Mouse (Mus musculus) Patski (cell line): Measurements from ENCODE around the gene Ddx11. TPM values are rescaled to one million over a fixed set of nuclear protein-coding genes. Genes with fewer than 3 reads are reported as not detected.

ENCODE experiments used
- ATAC-seq: fragments of 100-300 bp; one replicate; pipeline ENCODE4 v1.8.0; 2021
- CTCF ChIA-PET: fragments of 350-600 bp; sonication (Branson Sonifier 250); formaldehyde crosslinking; loops from one replicate; lab custom pipeline; 2022; ENCODE audit warnings: inconsistent platforms; lab: Charles Lee
- POLR2A ChIA-PET: fragments of 350-600 bp; sonication (Branson Sonifier 250); formaldehyde crosslinking; loops from one replicate; lab custom pipeline; 2022; ENCODE audit warnings: antibody characterized with exemption, inconsistent platforms; lab: Charles Lee
- DNase-seq: peaks from one replicate; pipeline ENCODE4 v3.0.0-alpha.2; 2011; ENCODE audit warnings: low read depth, low spot score
- H3K27me3 ChIP-seq: fragments of 371-371 bp; one replicate; pipeline ENCODE4 v1.5.1; 2021
- CTCF ChIP-seq: fragments of 100-300 bp; IDR thresholded peaks from one replicate; pipeline ENCODE4 v1.5.1; 2021
- in situ Hi-C: fragments of 300-500 bp; cut with MboI; formaldehyde crosslinking; loops from 3 replicates; pipeline ENCODE4 v1.11.1; 2018; ENCODE audit warnings: low pct_unique_long_range_greater_than_20kb, mixed read lengths
- polyA plus RNA-seq: library from polyadenylated mRNA; unstranded; gene quantifications from one replicate; pipeline ENCODE4 v1.2.3, GENCODE M21; 2021

The Ddx11 gene
- 12.7 TPM for polyA plus RNA-seq

DNA sequence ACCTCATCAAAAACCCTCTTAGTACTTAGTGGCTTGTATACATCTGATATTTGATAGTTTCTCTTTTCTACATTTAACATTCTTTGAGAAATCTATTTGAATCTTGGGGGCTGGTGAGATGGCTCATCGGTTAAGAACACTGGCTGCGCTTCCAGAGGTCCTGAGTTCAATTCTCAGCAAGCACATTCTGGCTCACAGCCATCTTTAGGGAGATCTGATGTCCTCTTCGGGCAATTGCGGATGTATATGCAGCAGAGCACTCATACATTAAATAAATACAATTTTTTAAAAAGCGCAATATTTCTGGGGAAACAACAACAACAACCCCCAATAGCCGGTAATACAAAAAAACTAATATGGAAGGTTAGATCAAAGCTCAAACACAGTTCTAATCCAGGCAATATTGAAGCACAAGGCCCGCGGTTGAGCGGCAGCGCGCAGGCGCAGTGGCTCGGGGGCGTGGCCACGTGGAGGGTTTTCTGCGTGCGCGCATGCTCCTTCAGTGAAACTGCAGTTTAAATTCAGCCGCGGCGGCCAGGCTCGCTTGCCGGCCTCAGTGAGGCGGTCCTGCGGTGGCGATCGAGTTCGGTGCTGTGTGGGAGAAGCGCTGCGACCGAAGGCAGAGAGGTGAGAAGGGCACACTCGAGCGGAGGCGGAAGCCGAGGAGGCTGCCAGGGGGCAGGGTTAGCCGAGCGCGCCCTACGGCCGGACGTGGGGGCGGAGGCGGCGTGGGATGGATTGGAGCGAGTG is at the start of gene Ddx11:
Gene Ddx11, plus strand, starts transcription at position 455 of the 750 bp plus-strand sequence.
- ChIA-PET POLR2A (no interaction called here), CTCF (no interaction called here)
- no peak for TF ChIP-seq CTCF
- ATAC-seq (peak; percentile 84), DNase-seq (no peak)
- no peaks in the 10 kb centered on the region for H3K27me3 ChIP-seq
- in situ Hi-C loops, result loop anchor here (25.0 kb wide), 1 partner anchor 511 kb away; the partner anchor contains the start of gene Vapa

DNA sequence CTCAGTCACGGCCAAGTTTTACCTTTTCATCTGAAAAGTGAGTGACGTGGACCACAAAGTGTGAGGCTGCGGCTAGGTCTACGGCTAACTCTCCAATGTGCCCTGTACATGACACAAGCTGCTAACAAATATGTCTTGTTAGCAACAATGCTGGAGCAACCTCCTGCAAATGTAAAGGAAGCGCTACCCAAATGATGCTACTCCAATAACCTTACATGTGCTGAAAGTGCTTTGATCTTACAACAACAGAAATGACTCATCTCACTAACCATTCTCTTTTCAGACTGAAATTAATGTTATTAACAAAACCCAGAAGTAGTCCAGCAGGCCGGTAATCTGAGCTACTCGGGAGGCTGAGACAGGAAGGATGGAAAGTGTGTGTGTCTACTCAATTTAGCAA is 49.3 kb upstream of the Ddx11 start:
- in situ Hi-C loops, result no loop called here
- no peaks in the 10 kb centered on the region for H3K27me3 ChIP-seq
- no peak for TF ChIP-seq CTCF
- ChIA-PET POLR2A (interaction anchor here (0.9 kb wide), 1 partner anchor 124 kb away, joined by 7 read pairs; no protein-coding TSS in a partner anchor), CTCF (interaction anchor here (1.2 kb wide), 2 partner anchors 28 to 100 kb away, joined by 3 read pairs; partner anchors contain the start of gene Ndufv2)
- DNase-seq (no peak), ATAC-seq (no peak)

DNA sequence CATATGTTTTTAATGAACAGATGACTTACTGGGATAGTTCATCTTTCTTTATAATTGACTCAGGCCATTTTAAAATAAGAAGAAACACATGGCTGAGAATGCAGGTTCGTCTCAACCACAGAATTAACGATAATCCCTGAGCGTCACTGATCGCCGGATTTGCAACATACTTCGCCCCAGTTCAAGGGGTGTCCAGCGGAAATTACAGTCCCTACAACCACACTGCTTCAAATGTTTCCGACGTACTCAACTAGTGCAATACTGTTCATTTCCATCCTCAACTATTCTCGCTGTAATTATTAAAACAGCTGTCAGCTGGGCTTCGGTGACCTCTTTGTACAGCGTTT is 47.5 kb upstream of the Ddx11 start:
- no peak for TF ChIP-seq CTCF
- in situ Hi-C loops, result no loop called here
- ATAC-seq (no peak), DNase-seq (no peak)
- H3K27me3 ChIP-seq, result no peaks in the 10 kb centered on the region
- ChIA-PET CTCF (no interaction called here), POLR2A (no interaction called here)

DNA sequence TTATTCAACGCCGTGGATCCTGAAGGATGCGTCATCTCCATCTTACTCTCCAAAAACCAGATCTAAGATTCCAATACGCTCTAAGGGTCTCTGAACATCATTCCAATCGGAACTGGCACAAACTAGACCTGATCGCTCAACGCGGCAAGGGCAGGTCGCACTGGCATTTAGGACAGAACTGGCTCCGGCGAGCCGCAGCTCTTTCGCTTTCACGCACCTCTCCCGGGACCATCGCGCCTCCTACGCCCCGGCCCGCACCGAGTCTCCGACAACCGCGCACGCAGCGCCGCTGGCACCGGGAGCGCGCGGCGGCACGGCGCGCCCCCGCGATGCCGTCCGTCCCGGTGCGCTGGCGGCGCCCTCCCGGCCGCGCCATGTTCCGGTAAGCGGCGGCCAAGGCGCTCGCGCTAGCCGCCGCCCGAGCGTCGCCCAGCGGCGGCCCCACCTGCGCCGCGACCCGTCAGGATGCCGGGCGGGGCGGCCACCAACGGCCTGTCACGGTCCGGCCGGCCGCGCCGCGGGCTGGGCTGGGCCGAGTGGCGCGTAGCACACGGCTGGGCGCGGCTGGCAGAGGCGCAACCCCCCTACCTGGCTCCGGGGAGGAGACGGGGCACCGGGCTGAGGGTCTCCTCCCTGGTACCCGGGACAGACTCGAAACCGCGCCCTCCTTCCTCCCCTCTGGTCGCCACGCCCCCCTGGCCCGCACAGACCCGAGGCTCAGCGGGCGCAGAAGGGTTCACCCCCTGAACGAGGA is 47.0 kb upstream of the Ddx11 start:
- no peak for DNase-seq
- no peaks in the 10 kb centered on the region for H3K27me3 ChIP-seq
- in situ Hi-C loops, result no loop called here
- ATAC-seq, result peak; percentile 69
- ChIA-PET CTCF (no interaction called here), POLR2A (no interaction called here)
- TF ChIP-seq CTCF, result no peak

DNA sequence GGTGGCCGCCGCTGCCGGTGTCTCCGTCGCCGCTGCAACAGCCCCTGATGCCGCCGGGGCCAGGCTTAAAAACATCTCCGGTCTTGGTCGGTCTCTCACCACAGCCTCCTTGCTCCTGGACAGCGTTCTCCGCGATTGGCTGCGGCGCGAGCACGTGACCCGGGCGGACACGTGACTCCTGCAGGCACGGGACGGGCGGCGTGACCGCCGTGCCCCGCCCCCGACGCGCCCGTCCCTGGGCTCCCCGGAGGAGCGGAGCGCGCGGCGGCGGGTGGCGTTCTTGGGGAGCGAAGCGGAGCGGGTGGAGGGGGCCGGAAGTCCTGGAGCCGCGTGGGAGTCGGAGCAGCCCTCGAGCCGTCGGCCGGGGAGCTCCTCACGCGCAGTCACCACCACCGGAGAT is 46.4 kb upstream of the Ddx11 start, which contains the start of gene Ankrd12:
Gene Ankrd12, minus strand, starts transcription at position 156 of the 400 bp plus-strand sequence.
- in situ Hi-C loops, result no loop called here
- no peaks in the 10 kb centered on the region for H3K27me3 ChIP-seq
- ATAC-seq (peak; percentile 90), DNase-seq (peak; percentile 55)
- TF ChIP-seq CTCF, result no peak
- ChIA-PET CTCF (interaction anchor here (0.7 to 1.9 kb wide), 3 partner anchors 14 to 212 kb away, joined by 3 to 5 read pairs (median 4); partner anchors contain the start of gene Ndufv2), POLR2A (no interaction called here)

DNA sequence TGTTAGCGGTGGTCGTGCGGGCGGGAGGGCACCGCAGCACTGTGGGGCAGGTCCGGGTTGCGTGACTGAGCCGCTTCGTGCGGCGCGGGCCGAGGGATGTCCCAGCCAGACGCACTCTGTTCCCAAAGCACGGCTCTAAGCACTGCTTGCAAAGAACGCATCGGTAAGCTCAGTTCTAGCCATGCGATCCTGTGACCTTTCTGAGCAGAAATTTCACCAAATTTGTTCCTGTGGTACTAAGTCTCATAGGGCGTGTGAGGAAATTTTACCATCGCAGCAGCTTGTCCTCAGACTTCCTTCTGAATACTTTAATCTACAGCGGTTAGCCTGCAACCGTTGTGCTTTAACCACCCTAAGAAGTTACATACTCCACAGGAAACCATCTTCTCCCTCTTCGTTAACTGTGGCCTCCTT is 45.9 kb upstream of the Ddx11 start:
- CTCF ChIA-PET, result interaction anchor here (0.7 to 2.1 kb wide), 4 partner anchors 10 to 213 kb away, joined by 3 to 9 read pairs (median 4); partner anchors contain the start of gene Ndufv2
- no peaks in the 10 kb centered on the region for H3K27me3 ChIP-seq
- peak; percentile 44 for ATAC-seq
- no peak for DNase-seq
- in situ Hi-C loops, result no loop called here
- no peak for TF ChIP-seq CTCF
- POLR2A ChIA-PET, result no interaction called here

DNA sequence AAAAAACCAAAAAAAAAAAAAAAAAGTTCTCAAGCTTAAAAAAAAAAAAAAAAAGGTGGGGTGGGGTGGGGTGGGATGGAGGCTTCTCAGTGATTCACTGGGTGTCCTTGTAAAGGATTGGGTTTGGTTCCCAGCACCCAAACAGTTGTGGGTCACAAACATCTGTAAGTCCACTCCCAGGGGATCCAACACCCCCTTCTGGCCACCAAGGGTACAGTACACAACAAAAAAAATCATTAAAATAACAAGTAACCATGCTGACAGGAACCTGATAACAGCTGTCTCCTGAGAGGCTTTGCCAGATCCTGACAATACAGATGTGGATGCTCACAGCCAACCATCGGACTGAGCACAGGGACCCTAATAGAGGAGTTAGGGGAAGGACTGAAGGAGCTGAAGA is 38.8 kb upstream of the Ddx11 start:
- in situ Hi-C loops, result no loop called here
- ATAC-seq, result no peak
- ChIA-PET CTCF (no interaction called here), POLR2A (interaction anchor here (0.7 kb wide), 1 partner anchor 10 kb away, joined by 4 read pairs; no protein-coding TSS in a partner anchor)
- no peak for DNase-seq
- no peaks in the 10 kb centered on the region for H3K27me3 ChIP-seq
- no peak for TF ChIP-seq CTCF

DNA sequence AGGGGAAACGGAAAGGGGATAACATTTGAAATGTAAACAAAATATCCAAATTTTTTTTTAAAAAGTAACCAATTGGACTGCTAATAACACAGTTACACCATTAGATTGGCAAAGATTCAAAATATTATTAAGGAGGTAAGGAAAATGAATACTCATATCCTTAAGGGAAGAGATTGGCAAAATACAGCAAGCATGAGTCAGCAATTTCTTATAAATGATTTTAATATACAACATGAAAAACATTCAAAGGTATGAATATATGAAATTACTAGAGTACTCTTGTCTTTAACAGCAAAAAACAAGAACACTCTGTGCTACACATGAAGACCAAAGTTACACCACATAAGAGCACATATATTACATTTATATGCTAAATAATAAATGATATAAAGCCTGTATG is 38.3 kb upstream of the Ddx11 start:
- ATAC-seq, result no peak
- POLR2A ChIA-PET, result no interaction called here
- in situ Hi-C loops, result no loop called here

DNA sequence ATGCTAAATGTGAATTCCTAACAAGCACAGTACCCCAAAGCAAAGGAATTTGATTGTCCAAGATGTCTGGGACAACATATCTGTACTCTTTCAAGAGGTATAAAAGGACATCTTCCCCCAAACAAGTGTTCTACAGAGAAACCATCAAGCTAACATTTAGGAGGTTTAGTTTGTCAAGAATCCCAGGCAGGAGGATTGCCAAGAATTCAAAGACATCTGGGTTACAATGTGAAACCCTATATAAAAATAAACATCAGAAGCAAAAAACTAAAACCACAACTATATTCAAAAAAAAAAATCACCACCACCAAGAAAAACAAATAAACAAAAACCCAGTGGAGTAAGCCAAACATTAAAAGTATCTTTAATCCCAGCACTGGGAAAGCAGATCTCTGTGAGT is 33.1 kb upstream of the Ddx11 start:
- H3K27me3 ChIP-seq, result no peaks in the 10 kb centered on the region
- no peak for TF ChIP-seq CTCF
- ATAC-seq (no peak), DNase-seq (no peak)
- ChIA-PET POLR2A (no interaction called here), CTCF (interaction anchor here (1.1 kb wide), 2 partner anchors 13 to 17 kb away, joined by 3 to 4 read pairs; no protein-coding TSS in a partner anchor)
- in situ Hi-C loops, result no loop called here

More for the DNA sequence above, 38.3 kb upstream of the Ddx11 start:
- no peak for TF ChIP-seq CTCF
- no peak for DNase-seq
- no peaks in the 10 kb centered on the region for H3K27me3 ChIP-seq
- CTCF ChIA-PET, result no interaction called here

DNA sequence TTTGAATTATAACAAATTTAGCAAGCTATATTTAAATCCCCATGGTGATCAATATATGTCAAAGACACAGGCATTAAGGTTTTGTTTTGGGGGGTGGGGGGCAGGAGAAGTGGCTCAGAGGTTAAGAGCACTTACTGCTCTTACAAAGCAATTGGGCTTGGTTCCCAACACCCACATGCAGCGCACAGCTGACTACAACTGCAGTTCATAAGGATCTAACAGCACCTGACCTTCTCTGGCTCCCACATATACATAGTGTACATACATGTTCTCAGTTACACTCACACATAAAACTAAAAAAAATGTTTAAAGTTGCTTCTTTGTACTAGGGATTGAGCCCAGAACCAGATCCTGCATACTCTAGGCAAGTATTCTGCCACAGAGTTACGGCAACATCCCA is 31.9 kb upstream of the Ddx11 start:
- POLR2A ChIA-PET, result no interaction called here
- DNase-seq (no peak), ATAC-seq (no peak)
- in situ Hi-C loops, result no loop called here
- CTCF ChIA-PET, result interaction anchor here (1.1 to 1.6 kb wide), 3 partner anchors 10 to 13 kb away, joined by 3 to 4 read pairs (median 4); partner anchors contain the start of gene Ndufv2
- H3K27me3 ChIP-seq, result no peaks in the 10 kb centered on the region
- TF ChIP-seq CTCF, result no peak
